Mouse (Mus musculus): Measurements from ENCODE around the gene Swap70. TPM values are rescaled to one million over a fixed set of nuclear protein-coding genes. Genes with fewer than 3 reads are reported as not detected.

Gene Swap70
- 38.2 and 39.7 TPM in 2 replicates for polyA plus RNA-seq (2012; rRNA removed)

GRCm38 (mm10) chr7:110221586-110222481, at the start of gene Swap70:
Gene Swap70, plus strand, starts transcription at chr7:110221711.
- peaks cover 10% of the 10 kb centered on the region for H3K4me1 ChIP-seq (ENCODE audit: control insufficient read depth, insufficient read depth, low read length)
- DNase-seq: peak; percentile 88
- WGBS: under 1% methylated on average over 73 of the region's 73 CpGs

GRCm38 (mm10) chr7:110179208-110179607, 42.3 kb upstream of the Swap70 start:
- WGBS: 88% methylated on average over 7 of the region's 7 CpGs

More at GRCm38 (mm10) chr7:110221586-110222481, at the start of gene Swap70:
- peak; percentile 100 for TF ChIP-seq POLR2A (IDR thresholded peaks at IDR 0.05; ENCODE audit: borderline replicate concordance, extremely low read depth, low read depth, low read length)
- peak; percentile 33 for TF ChIP-seq CTCF (IDR thresholded peaks at IDR 0.05; ENCODE audit: insufficient read depth, low read length)
- peak within 1 kb of the TSS; percentile 100 for H3K4me3 ChIP-seq (replicated peaks; ENCODE audit: extremely low read depth, low read depth, low read length)

GRCm38 (mm10) chr7:110180613-110181012, 40.9 kb upstream of the Swap70 start:
- DNase-seq: no peak
- TF ChIP-seq POLR2A (IDR thresholded peaks at IDR 0.05; ENCODE audit: borderline replicate concordance, extremely low read depth, low read depth, low read length): no peak
- TF ChIP-seq CTCF (IDR thresholded peaks at IDR 0.05; ENCODE audit: insufficient read depth, low read length): no peak

More at GRCm38 (mm10) chr7:110179208-110179607, 42.3 kb upstream of the Swap70 start:
- no peak for DNase-seq
- H3K4me3 ChIP-seq (replicated peaks; ENCODE audit: extremely low read depth, low read depth, low read length): no peak overlapping the region
- TF ChIP-seq POLR2A (IDR thresholded peaks at IDR 0.05; ENCODE audit: borderline replicate concordance, extremely low read depth, low read depth, low read length) (no peak), CTCF (IDR thresholded peaks at IDR 0.05; ENCODE audit: insufficient read depth, low read length) (no peak)
- H3K4me1 ChIP-seq (ENCODE audit: control insufficient read depth, insufficient read depth, low read length): no peaks in the 10 kb centered on the region

GRCm38 (mm10) chr7:110181446-110181845, 40.1 kb upstream of the Swap70 start:
- no peak for DNase-seq
- Histone ChIP-seq H3K4me1 (ENCODE audit: control insufficient read depth, insufficient read depth, low read length) (no peaks in the 10 kb centered on the region), H3K4me3 (replicated peaks; ENCODE audit: extremely low read depth, low read depth, low read length) (no peak overlapping the region)
- 73% methylated on average over 8 of the region's 8 CpGs for WGBS
- TF ChIP-seq POLR2A (IDR thresholded peaks at IDR 0.05; ENCODE audit: borderline replicate concordance, extremely low read depth, low read depth, low read length): no peak
- no peak for TF ChIP-seq CTCF (IDR thresholded peaks at IDR 0.05; ENCODE audit: insufficient read depth, low read length)

More at GRCm38 (mm10) chr7:110180613-110181012, 40.9 kb upstream of the Swap70 start:
- Histone ChIP-seq H3K4me3 (replicated peaks; ENCODE audit: extremely low read depth, low read depth, low read length) (no peak overlapping the region), H3K4me1 (ENCODE audit: control insufficient read depth, insufficient read depth, low read length) (no peaks in the 10 kb centered on the region)

- TF ChIP-seq POLR2A (IDR thresholded peaks at IDR 0.05; ENCODE audit: borderline replicate concordance, extremely low read depth, low read depth, low read length) (no peak), CTCF (IDR thresholded peaks at IDR 0.05; ENCODE audit: insufficient read depth, low read length) (no peak)
- no peak overlapping the region for H3K4me3 ChIP-seq (replicated peaks; ENCODE audit: extremely low read depth, low read depth, low read length)
- WGBS: 82% methylated on average over 3 of the region's 3 CpGs
- no peaks in the 10 kb centered on the region for H3K4me1 ChIP-seq (ENCODE audit: control insufficient read depth, insufficient read depth, low read length)
- DNase-seq: no peak
Observed at GRCm38 (mm10) chr7:110184608-110185007, 36.9 kb upstream of the Swap70 start.

- Histone ChIP-seq H3K4me1 (ENCODE audit: control insufficient read depth, insufficient read depth, low read length) (peaks cover 3% of the 10 kb centered on the region), H3K4me3 (replicated peaks; ENCODE audit: extremely low read depth, low read depth, low read length) (no peak overlapping the region)
- TF ChIP-seq POLR2A (IDR thresholded peaks at IDR 0.05; ENCODE audit: borderline replicate concordance, extremely low read depth, low read depth, low read length) (no peak), CTCF (IDR thresholded peaks at IDR 0.05; ENCODE audit: insufficient read depth, low read length) (no peak)
- no peak for DNase-seq
- WGBS: 42% methylated on average over 7 of the region's 7 CpGs
Observed at GRCm38 (mm10) chr7:110189951-110190350, 31.6 kb upstream of the Swap70 start.

- no peak for DNase-seq
- Histone ChIP-seq H3K4me1 (ENCODE audit: control insufficient read depth, insufficient read depth, low read length) (peaks cover 3% of the 10 kb centered on the region), H3K4me3 (replicated peaks; ENCODE audit: extremely low read depth, low read depth, low read length) (no peak overlapping the region)
- WGBS: 76% methylated on average over 3 of the region's 3 CpGs
- TF ChIP-seq CTCF (IDR thresholded peaks at IDR 0.05; ENCODE audit: insufficient read depth, low read length): no peak
Observed at GRCm38 (mm10) chr7:110193186-110193585, 28.3 kb upstream of the Swap70 start.

- no peak for DNase-seq
- no peak for TF ChIP-seq POLR2A (IDR thresholded peaks at IDR 0.05; ENCODE audit: borderline replicate concordance, extremely low read depth, low read depth, low read length)
- no peak for TF ChIP-seq CTCF (IDR thresholded peaks at IDR 0.05; ENCODE audit: insufficient read depth, low read length)
- Histone ChIP-seq H3K4me1 (ENCODE audit: control insufficient read depth, insufficient read depth, low read length) (no peaks in the 10 kb centered on the region), H3K4me3 (replicated peaks; ENCODE audit: extremely low read depth, low read depth, low read length) (no peak overlapping the region)
- 82% methylated on average over 7 of the region's 7 CpGs for WGBS
Observed at GRCm38 (mm10) chr7:110197176-110197575, 24.3 kb upstream of the Swap70 start.

- Histone ChIP-seq H3K4me1 (ENCODE audit: control insufficient read depth, insufficient read depth, low read length) (no peaks in the 10 kb centered on the region), H3K4me3 (replicated peaks; ENCODE audit: extremely low read depth, low read depth, low read length) (no peak overlapping the region)
- DNase-seq: no peak
- 93% methylated on average over 6 of the region's 6 CpGs for WGBS
- TF ChIP-seq POLR2A (IDR thresholded peaks at IDR 0.05; ENCODE audit: borderline replicate concordance, extremely low read depth, low read depth, low read length): no peak
- TF ChIP-seq CTCF (IDR thresholded peaks at IDR 0.05; ENCODE audit: insufficient read depth, low read length): no peak
Observed at GRCm38 (mm10) chr7:110201933-110202332, 19.6 kb upstream of the Swap70 start.

GRCm38 (mm10) chr7:110204208-110204607, 17.3 kb upstream of the Swap70 start:
- Histone ChIP-seq H3K4me1 (ENCODE audit: control insufficient read depth, insufficient read depth, low read length) (no peaks in the 10 kb centered on the region), H3K4me3 (replicated peaks; ENCODE audit: extremely low read depth, low read depth, low read length) (no peak overlapping the region)
- no peak for DNase-seq
- no peak for TF ChIP-seq CTCF (IDR thresholded peaks at IDR 0.05; ENCODE audit: insufficient read depth, low read length)
- TF ChIP-seq POLR2A (IDR thresholded peaks at IDR 0.05; ENCODE audit: borderline replicate concordance, extremely low read depth, low read depth, low read length): no peak
- WGBS: 82% methylated on average over 4 of the region's 4 CpGs
